Mouse (Mus musculus): ENCODE results near the gene Zfp382. TPM values are rescaled to one million over a fixed set of nuclear protein-coding genes. Genes with fewer than 3 reads are reported as not detected.

The Zfp382 gene
- 1.4 and 1.6 TPM in 2 replicates for polyA plus RNA-seq (2015; fragmentation: Nextera tagmentation; extraction: Ambion mirVana)

DNA sequence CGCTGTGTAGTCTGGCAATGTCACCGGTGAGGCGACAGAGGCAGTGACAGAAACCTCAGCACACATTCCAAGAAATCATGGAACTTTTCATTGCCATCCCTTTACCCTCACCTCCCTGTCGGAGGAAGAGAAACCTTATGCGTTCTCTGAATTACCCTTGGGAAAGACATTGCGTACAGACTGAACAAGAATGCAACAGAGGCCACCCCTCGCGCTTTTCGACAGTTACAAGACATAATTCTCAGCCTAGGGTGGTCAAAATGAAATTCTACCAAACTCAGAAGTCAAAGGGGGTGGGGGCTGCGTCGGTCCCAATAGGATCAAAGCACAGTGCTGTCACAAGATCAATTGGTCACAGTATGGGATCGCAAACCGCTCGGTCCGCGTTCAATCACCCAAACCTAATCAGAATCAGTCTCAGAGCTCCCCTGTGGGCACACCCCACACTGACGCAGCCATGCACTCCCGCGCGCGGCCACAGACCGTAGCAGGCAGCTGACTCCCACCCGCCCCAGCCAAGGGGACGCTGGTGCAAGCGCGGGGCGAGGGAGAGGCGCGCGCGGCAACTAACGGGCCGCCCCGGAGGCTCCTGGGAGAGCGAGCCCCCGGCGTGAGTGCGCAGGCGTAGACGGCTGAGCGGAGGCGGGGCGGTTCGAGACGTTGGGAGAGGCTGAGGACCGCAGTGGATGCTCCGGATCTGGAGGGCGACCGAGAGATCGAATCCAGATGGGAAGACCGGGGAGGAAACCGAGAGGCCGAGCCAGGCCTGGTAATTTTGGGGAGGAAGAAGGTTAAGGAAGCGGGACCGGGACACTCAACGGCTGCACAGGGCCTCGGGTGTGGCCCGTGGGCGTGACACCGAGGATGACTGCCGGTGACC is at the start of gene Zfp382:
Gene Zfp382, plus strand, starts transcription at position 635 of the 880 bp plus-strand sequence.
- H3K4me2 ChIP-seq, result peak within 1 kb of the TSS; percentile 97
- H3K27ac ChIP-seq (replicated peaks), result peak within 1 kb of the TSS; percentile 74
- peak within 1 kb of the TSS; percentile 75 for H3K9ac ChIP-seq
- WGBS (ENCODE audit: insufficient replicate concordance), result under 1% methylated on average over 61 of the region's 61 CpGs
- 0 out of 2 replicates have a peak, but pooled peaks cover 3% of the 10 kb centered on the region for H3K36me3 ChIP-seq (replicated peaks)
- no peaks in the 10 kb centered on the region for H3K9me3 ChIP-seq (replicated peaks)
- ATAC-seq (ENCODE audit: insufficient read depth), result peak; percentile 93
- peak within 1 kb of the TSS; percentile 72 for H3K4me3 ChIP-seq (replicated peaks)
- no peaks in the 10 kb centered on the region for H3K27me3 ChIP-seq
- peaks cover 18% of the 10 kb centered on the region for H3K4me1 ChIP-seq (replicated peaks)

DNA sequence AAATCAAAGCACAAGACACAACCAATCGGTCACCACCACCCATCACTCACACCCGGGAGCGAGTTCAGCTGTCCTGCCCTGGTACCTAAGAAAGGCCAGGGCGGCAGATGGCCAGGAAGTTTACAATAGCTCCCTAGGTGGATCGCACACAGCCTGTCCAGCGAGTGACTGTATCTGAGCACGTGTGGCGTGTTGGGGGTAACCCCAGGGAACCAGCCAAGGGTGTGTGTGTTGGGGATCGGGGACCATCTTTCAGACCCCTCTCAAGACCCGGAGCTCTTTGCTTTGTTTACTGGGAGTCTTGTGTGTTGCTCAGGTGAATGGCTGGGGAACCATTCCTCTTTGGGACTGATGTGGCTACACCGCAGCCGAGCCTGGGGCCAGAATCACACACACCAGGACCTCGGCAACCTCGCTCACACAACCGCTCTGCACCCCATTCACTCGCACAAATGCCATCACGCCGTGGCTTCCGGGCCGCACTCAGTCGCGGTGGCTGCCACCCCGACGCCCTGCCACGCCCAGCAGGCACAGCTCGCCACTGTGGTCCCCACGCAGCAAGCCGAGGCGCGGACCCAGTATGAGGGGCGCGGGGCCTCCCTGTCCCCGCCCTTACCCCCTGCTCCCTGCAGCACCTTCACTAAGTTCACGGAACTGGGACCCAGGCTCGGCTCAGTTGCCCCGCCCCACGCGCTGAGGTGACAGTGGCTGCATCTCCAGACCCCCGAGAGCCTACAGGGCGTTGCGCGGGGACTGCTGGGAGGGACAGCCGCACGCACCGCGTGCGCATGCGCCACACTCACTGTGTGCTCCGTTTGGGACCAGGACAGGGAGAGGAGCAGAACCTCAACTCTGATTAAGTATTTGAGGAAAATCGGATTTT is 49.4 kb upstream of the Zfp382 start, which contains the start of gene Zfp82:
Gene Zfp82, minus strand, starts transcription at position 755 of the 883 bp plus-strand sequence.
- ATAC-seq (ENCODE audit: insufficient read depth), result peak; percentile 93
- no peaks in the 10 kb centered on the region for H3K36me3 ChIP-seq (replicated peaks)

DNA sequence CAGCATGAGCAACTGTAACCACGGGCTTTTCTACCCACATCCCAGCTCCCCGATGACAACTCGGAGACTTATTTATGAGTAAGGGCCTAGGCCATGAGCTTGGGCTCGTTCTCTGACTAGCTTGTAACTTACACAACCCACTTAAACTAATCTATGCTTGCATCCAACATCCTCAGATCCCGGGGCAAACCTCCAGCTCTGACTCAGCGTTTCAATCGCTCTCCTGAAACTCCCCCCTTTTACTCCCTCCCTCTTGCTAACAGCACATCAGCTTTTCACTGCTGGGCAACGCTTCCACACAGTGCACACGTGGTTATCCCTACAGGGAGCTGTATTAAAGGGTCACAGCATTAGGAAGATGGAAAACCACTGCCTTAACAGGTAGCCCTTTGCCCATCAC is 35.2 kb upstream of the Zfp382 start:
- no peak for ATAC-seq (ENCODE audit: insufficient read depth)
- Histone ChIP-seq H3K9ac (no peak overlapping the region), H3K27ac (replicated peaks) (no peak overlapping the region), H3K27me3 (no peaks in the 10 kb centered on the region), H3K4me3 (replicated peaks) (no peak overlapping the region), H3K4me2 (no peak overlapping the region), H3K4me1 (replicated peaks) (peaks cover 19% of the 10 kb centered on the region), H3K36me3 (replicated peaks) (peaks cover 12% of the 10 kb centered on the region), H3K9me3 (replicated peaks) (no peaks in the 10 kb centered on the region)
- 69% methylated on average over 9 of the region's 9 CpGs for WGBS (ENCODE audit: insufficient replicate concordance)

More for the DNA sequence above, 49.4 kb upstream of the Zfp382 start, which contains the start of gene Zfp82:
- WGBS (ENCODE audit: insufficient replicate concordance), result 1% methylated on average over 50 of the region's 50 CpGs
- no peaks in the 10 kb centered on the region for H3K9me3 ChIP-seq (replicated peaks)
- H3K9ac ChIP-seq, result peak within 1 kb of the TSS; percentile 68
- peak within 1 kb of the TSS; percentile 75 for H3K27ac ChIP-seq (replicated peaks)
- H3K4me2 ChIP-seq, result peak within 1 kb of the TSS; percentile 97
- peak within 1 kb of the TSS; percentile 83 for H3K4me3 ChIP-seq (replicated peaks)
- peaks cover 18% of the 10 kb centered on the region for H3K4me1 ChIP-seq (replicated peaks)
- H3K27me3 ChIP-seq, result no peaks in the 10 kb centered on the region

DNA sequence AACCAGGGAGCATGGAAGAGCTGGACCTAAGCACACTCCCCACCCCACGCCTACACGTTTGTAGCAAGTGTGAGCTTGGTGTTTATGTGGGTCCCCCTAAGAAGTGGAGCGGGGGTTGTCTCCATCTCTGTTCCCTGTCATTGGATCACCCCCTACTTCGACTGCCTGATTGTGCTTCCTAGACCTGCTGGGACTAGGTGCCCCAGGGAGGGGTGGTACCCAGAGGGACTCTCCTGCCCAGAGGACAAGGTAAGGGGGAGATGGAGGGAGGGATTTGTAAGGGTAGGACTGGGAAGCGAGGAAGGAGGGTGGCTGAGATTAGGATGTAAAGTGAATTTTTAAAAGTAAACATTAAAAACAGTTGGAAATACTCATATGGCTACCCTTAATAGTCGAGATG is 32.3 kb upstream of the Zfp382 start:
- WGBS (ENCODE audit: insufficient replicate concordance), result 21% methylated on average over 6 of the region's 6 CpGs
- Histone ChIP-seq H3K9me3 (replicated peaks) (no peaks in the 10 kb centered on the region), H3K9ac (peak overlapping the region; percentile 50), H3K27me3 (no peaks in the 10 kb centered on the region), H3K4me3 (replicated peaks) (peak overlapping the region; percentile 64), H3K36me3 (replicated peaks) (peaks cover 12% of the 10 kb centered on the region), H3K27ac (replicated peaks) (no peak overlapping the region), H3K4me1 (replicated peaks) (peaks cover 27% of the 10 kb centered on the region), H3K4me2 (peak overlapping the region; percentile 85)
- ATAC-seq (ENCODE audit: insufficient read depth), result no peak

DNA sequence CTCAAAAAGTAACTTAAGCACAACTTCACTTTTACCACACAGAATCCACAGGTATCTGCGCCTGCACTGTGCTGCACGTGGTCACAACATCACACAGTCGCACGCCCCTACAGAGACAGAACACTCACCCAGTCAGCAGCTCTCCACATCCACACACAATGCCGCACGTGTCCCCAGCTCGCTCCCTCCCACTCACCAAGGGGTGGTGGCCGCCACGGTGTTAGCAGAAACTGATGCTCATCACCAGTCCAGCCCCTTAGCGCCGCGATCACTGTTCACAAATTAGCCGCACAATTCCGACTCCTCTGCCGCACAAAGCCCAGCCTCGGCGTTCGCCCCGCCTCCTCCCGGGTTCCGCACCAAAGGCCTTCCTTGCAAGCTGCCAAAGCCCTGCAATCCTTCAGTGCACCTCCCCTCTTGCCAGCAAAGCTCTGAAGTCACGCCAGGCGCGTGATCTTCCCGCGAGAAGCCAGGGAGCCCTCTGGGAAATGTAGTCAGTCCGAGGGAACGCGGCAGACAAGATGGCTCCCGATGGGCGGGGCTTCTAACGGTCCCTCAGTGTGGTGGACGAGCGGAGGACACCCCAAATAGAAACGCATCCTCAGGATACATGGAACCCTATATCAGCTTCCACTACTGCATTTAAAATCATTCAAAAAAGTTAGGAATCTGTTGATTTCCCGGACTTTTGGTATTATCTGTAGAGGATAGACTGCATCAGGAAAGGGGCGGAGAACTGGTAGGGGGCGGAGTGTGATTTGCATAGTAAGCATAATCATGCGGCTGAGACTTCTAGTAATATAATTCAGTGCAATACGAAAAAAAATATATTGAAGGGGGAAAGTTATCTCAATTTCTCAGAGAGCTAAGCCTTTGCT is 31.4 kb upstream of the Zfp382 start, which contains the start of the genes Gm26920 and Zfp566:
Gene Gm26920, minus strand, starts transcription at position 319 of the 878 bp plus-strand sequence.
Gene Zfp566, minus strand, starts transcription at position 436 of the 878 bp plus-strand sequence.
- Histone ChIP-seq H3K4me3 (replicated peaks) (peak within 1 kb of the TSS; percentile 64), H3K9me3 (replicated peaks) (no peaks in the 10 kb centered on the region), H3K4me1 (replicated peaks) (peaks cover 28% of the 10 kb centered on the region), H3K4me2 (peak within 1 kb of the TSS; percentile 85), H3K27me3 (no peaks in the 10 kb centered on the region), H3K9ac (peak within 1 kb of the TSS; percentile 50), H3K36me3 (replicated peaks) (peaks cover 9% of the 10 kb centered on the region), H3K27ac (replicated peaks) (peak within 1 kb of the TSS; percentile 74)
- under 1% methylated on average over 40 of the region's 40 CpGs for WGBS (ENCODE audit: insufficient replicate concordance)
- peak; percentile 92 for ATAC-seq (ENCODE audit: insufficient read depth)

DNA sequence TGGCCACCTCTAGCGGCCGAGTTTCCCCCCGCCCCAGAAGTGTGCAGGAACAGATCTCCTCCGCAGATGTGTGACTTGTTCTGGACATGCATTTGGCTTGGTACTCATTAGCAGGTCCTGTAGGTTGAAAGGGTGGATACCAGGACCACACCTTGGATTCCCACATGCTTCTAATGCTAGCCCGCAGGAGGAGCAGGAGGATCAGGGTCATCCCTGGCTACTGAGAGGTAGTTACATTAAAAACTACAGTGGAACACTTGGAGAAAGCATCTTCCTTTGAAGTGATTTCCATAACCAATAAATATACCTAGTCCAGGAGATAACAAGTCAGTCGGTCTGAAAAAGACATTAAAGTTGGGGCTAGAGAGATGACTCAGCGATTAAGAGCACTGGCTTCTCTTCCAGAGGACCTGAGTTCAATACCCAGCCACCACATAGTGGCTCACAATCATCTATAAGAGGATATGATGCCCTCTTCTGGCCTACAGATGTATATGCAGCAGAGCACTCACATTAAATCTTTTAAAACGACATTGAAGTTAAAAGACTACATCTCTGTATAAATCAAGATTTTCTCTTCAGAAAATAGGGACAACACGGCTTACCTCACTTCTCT is 30.7 kb upstream of the Zfp382 start:
- 6% methylated on average over 9 of the region's 9 CpGs for WGBS (ENCODE audit: insufficient replicate concordance)
- peak overlapping the region; percentile 74 for H3K27ac ChIP-seq (replicated peaks)
- peak overlapping the region; percentile 85 for H3K4me2 ChIP-seq
- H3K36me3 ChIP-seq (replicated peaks), result 0 out of 2 replicates have a peak, but pooled peaks cover 4% of the 10 kb centered on the region
- peaks cover 34% of the 10 kb centered on the region for H3K4me1 ChIP-seq (replicated peaks)
- H3K4me3 ChIP-seq (replicated peaks), result peak overlapping the region; percentile 64
- no peak for ATAC-seq (ENCODE audit: insufficient read depth)
- H3K9ac ChIP-seq, result peak overlapping the region; percentile 15; the same call in 1 of the 2 replicates
- H3K9me3 ChIP-seq (replicated peaks), result no peaks in the 10 kb centered on the region
- H3K27me3 ChIP-seq, result no peaks in the 10 kb centered on the region

DNA sequence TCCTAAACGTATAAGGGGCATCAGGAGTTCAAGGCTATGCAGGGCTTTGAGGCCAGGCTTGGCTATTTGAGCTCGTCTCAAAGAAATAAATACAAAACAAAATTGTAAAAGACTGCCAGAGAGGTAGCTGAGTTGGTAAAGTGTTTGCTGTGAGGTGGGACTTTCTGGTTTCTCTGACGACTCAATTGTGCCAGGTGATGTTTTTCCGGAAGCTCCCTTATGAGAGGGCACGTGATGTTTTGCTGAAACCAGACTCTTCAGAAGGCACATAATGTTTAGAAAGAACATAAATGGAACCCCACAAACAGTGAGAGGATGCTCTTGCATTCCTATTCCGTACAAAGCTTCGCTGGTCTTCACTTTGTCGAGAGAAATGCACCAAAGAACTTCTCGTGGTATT is 29.1 kb upstream of the Zfp382 start:
- ATAC-seq (ENCODE audit: insufficient read depth), result no peak
- 60% methylated on average over 9 of the region's 9 CpGs for WGBS (ENCODE audit: insufficient replicate concordance)
- peaks cover 39% of the 10 kb centered on the region for H3K4me1 ChIP-seq (replicated peaks)
- no peaks in the 10 kb centered on the region for H3K36me3 ChIP-seq (replicated peaks)
- H3K27ac ChIP-seq (replicated peaks), result no peak overlapping the region
- no peaks in the 10 kb centered on the region for H3K9me3 ChIP-seq (replicated peaks)
- no peaks in the 10 kb centered on the region for H3K27me3 ChIP-seq
- no peak overlapping the region for H3K9ac ChIP-seq
- H3K4me3 ChIP-seq (replicated peaks), result no peak overlapping the region
- no peak overlapping the region for H3K4me2 ChIP-seq

DNA sequence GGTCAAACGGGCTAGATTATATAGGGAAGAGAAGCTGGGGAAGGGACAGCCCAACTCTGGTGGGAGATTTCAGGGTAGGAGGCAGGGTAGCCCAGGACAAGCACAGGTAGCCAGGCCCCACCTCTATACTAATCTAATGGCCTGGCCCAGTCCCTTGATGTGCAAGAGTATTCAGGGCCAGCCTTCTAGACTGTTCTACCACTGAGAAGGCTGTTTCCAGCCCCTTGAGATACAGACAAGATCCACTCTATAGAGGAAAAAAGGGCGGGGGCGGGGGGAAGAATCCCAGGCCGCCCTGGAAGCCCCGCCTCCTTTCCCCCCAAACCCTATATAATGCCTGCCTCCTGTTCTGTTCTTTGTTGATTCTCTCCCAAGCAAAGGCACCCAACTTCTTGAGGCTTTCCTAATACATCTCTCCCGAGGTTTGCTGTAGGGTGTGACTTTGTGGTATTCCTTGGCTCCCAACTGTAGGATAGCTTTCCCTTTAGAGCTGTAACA is 27.8 kb upstream of the Zfp382 start:
- Histone ChIP-seq H3K27ac (replicated peaks) (0 out of 2 replicates have a peak overlapping the region, but pooled peaks have one; percentile 82), H3K27me3 (no peaks in the 10 kb centered on the region), H3K9me3 (replicated peaks) (no peaks in the 10 kb centered on the region), H3K4me3 (replicated peaks) (peak overlapping the region; percentile 73), H3K4me1 (replicated peaks) (peaks cover 43% of the 10 kb centered on the region), H3K36me3 (replicated peaks) (no peaks in the 10 kb centered on the region), H3K9ac (no peak overlapping the region), H3K4me2 (peak overlapping the region; percentile 83)
- WGBS (ENCODE audit: insufficient replicate concordance), result 65% methylated on average over 6 of the region's 6 CpGs
- ATAC-seq (ENCODE audit: insufficient read depth), result no peak

DNA sequence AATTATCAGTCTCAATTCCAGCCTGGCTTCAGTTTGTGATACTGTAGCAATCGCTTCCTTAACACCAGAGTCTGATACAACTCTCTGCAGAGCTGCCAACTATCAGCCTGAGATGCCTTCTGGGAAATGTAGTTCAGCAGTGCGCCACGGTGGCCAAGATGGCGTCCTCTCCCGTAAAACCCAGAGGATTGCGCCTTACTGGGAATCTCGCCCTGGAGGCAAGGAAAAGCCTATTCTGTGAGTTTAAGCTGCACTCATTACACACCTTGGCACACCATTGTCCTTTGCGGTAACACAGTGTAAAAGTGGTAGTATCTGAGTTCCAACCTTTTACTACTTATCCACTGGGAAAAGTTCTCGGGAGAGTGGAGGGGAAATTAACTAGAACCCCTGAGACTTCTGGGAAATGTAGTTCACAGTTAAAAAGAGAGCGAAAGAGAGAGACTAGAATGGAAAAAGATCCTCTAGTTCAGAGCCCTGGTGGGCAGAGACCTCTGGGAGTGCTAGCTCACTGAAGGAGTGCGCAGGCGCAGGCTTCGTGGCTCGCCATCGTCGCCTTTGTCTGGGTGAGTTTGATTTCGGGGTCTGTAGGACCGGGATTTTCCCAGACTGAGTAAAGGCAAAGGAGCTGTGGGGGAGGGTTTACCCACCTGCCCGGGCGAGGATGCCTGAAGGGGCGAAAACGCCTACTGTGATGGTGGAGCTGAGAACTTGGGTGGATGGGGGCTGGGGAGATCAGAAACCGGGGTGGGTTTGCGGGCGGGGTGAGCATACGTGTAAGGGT is 26.9 kb upstream of the Zfp382 start, which contains the start of gene Zfp260:
Gene Zfp260, plus strand, starts transcription at position 132 of the 784 bp plus-strand sequence.
- peak within 1 kb of the TSS; percentile 54 for H3K9ac ChIP-seq
- no peaks in the 10 kb centered on the region for H3K27me3 ChIP-seq
- H3K36me3 ChIP-seq (replicated peaks), result 0 out of 2 replicates have a peak, but pooled peaks cover 4% of the 10 kb centered on the region
- no peaks in the 10 kb centered on the region for H3K9me3 ChIP-seq (replicated peaks)
- WGBS (ENCODE audit: insufficient replicate concordance), result under 1% methylated on average over 26 of the region's 26 CpGs
- peak within 1 kb of the TSS; percentile 83 for H3K4me2 ChIP-seq
- peaks cover 34% of the 10 kb centered on the region for H3K4me1 ChIP-seq (replicated peaks)
- peak; percentile 63 for ATAC-seq (ENCODE audit: insufficient read depth)
- peak within 1 kb of the TSS; percentile 82 for H3K27ac ChIP-seq (replicated peaks)
- peak within 1 kb of the TSS; percentile 73 for H3K4me3 ChIP-seq (replicated peaks)
